Mouse (Mus musculus): ENCODE data around the gene Olfr721-ps1. TPM values are rescaled to one million over a fixed set of nuclear protein-coding genes. Genes with fewer than 3 reads are reported as not detected.

The Olfr721-ps1 gene
- polyA plus RNA-seq (2017; shearing (Covaris generic)) = not detected

DNA sequence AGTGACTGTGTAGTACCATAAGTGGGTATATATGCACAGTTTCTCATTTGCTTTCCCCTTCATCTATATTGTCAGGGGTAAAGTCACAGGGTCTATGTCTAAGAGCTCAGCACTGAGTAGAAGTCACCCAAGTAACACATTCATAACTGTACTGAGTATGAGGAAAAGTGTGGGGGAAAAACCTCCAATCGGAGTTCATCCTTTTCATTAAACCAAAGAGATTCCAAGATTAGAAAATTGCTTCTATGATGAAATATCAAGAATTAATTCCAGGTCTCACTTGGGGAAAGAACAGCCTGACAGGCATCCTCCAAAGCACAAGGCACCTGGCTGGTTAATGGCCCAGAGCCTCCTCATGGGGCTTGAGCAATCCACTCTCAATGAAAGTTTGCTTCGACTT, at the start of gene Olfr721-ps1:
Gene Olfr721-ps1, plus strand, starts transcription at position 301 of the 400 bp plus-strand sequence.

Other genes with a start within 250 kb of the Olfr721-ps1 start
- not detected for gene Olfr720, start 214.5 kb upstream of the Olfr721-ps1 start, polyA plus RNA-seq (2017; shearing (Covaris generic))
- gene Olfr31, start 78.5 kb upstream of the Olfr721-ps1 start, polyA plus RNA-seq (2017; shearing (Covaris generic)) = under 1 TPM in 1 of 2 experiments, not detected in 1; 0.10 TPM
- gene Il3ra, start 55.0 kb upstream of the Olfr721-ps1 start, polyA plus RNA-seq (2017; shearing (Covaris generic)) = 10 to 100 TPM; 13.7 to 28.4 TPM